Mouse (Mus musculus) left cerebral cortex, postnatal 25 days (tissue): ENCODE measurements around the gene Myo9a. TPM values are rescaled to one million over a fixed set of nuclear protein-coding genes. Genes with fewer than 3 reads are reported as not detected.
A peak's percentile ranks its signal among the peaks of the same experiment; 100 is the strongest.
"Not testable (repeated sequence)": the region's sequence is repeated elsewhere in the genome, so short reads cannot be mapped to it uniquely, and the experiment has no call there.

Experiments
- DNase-seq, 2 experiments: peaks; one replicate each; pipeline ENCODE4 v3.0.0; 2022; ENCODE audit warnings: low spot score in 2 of 2, mixed read lengths in 1 of 2
- intact Hi-C: fragments of 180-260 bp; cut with DNase I; formaldehyde crosslinking; loops from one replicate; pipeline ENCODE4 v1.15.1; 2025
- total RNA-seq, 2 experiments: library from RNA; stranded (reverse); gene quantifications; 2 replicates each; pipeline ENCODE4 v1.2.3; 2021

Gene Myo9a
- total RNA-seq, 2 experiments from 2014 or later, result 71.6 to 73.8 TPM

- intact Hi-C loops, result no loop called here
- DNase-seq, result peak in 1 of 2 experiments; percentile 52
Measured at GRCm38 (mm10) chr9:59748969-59749368, 1.7 kb upstream of the Myo9a start.

GRCm38 (mm10) chr9:59749581-59750265, 973 bp upstream of the Myo9a start:
- no peak for DNase-seq
- intact Hi-C loops, result loop anchor here (2.0 to 5.0 kb wide), 3 partner anchors 57 to 132 kb away; partner anchors contain the start of genes Parp6 and Pkm

GRCm38 (mm10) chr9:59751066-59751581, 428 bp downstream of the Myo9a start:
- intact Hi-C loops, result loop anchor here (2.0 to 5.0 kb wide), 3 partner anchors 59 to 134 kb away; partner anchors contain the start of genes Parp6 and Pkm
- peak; percentile 75 to 78 for DNase-seq

GRCm38 (mm10) chr9:59751966-59752365, 1.3 kb downstream of the Myo9a start:
- no peak for DNase-seq
- intact Hi-C loops, result loop anchor here (2.0 to 5.0 kb wide), 3 partner anchors 60 to 135 kb away; partner anchors contain the start of genes Parp6 and Pkm

- intact Hi-C loops, result no loop called here
- no peak for DNase-seq
Measured at GRCm38 (mm10) chr9:59755199-59755598, 4.5 kb downstream of the Myo9a start.

GRCm38 (mm10) chr9:59757016-59757415, 6.3 kb downstream of the Myo9a start:
- DNase-seq, intact Hi-C loops: not testable (repeated sequence)

GRCm38 (mm10) chr9:59760515-59760914, 9.8 kb downstream of the Myo9a start:
- intact Hi-C loops, result loop anchor here (5.0 kb wide), 1 partner anchor 38 kb away; no protein-coding TSS in a partner anchor
- DNase-seq, result no peak

- intact Hi-C loops, DNase-seq: not testable (repeated sequence)
Measured at GRCm38 (mm10) chr9:59766966-59767461, 16.3 kb downstream of the Myo9a start.

- intact Hi-C loops, DNase-seq: not testable (repeated sequence)
Measured at GRCm38 (mm10) chr9:59806046-59806774, 55.5 kb downstream of the Myo9a start.

- peak in 1 of 2 experiments; percentile 25 for DNase-seq
- intact Hi-C loops, result no loop called here
Measured at GRCm38 (mm10) chr9:59884551-59884950, 133.9 kb downstream of the Myo9a start.

GRCm38 (mm10) chr9:59903382-59903781, 152.7 kb downstream of the Myo9a start:
- intact Hi-C loops, result no loop called here
- no peak for DNase-seq

- DNase-seq, result no peak
- intact Hi-C loops, result no loop called here
Measured at GRCm38 (mm10) chr9:59914761-59915160, 164.1 kb downstream of the Myo9a start.

GRCm38 (mm10) chr9:59930248-59930647, 179.6 kb downstream of the Myo9a start:
- DNase-seq, result peak in 1 of 2 experiments; percentile 11
- intact Hi-C loops, result no loop called here

GRCm38 (mm10) chr9:59935866-59936265, 185.2 kb downstream of the Myo9a start:
- intact Hi-C loops, DNase-seq: not testable (repeated sequence)

GRCm38 (mm10) chr9:59938529-59938928, 187.8 kb downstream of the Myo9a start:
- no peak for DNase-seq
- intact Hi-C loops, result no loop called here

GRCm38 (mm10) chr9:59939691-59940090, 189.0 kb downstream of the Myo9a start:
- intact Hi-C loops, result no loop called here
- no peak for DNase-seq

GRCm38 (mm10) chr9:59940913-59941884, 190.5 kb downstream of the Myo9a start:
- no peak for DNase-seq
- intact Hi-C loops, result no loop called here

- intact Hi-C loops, result no loop called here
- DNase-seq, result no peak
Measured at GRCm38 (mm10) chr9:59941885-59942350, 191.2 kb downstream of the Myo9a start.

- DNase-seq, result no peak
- intact Hi-C loops, result no loop called here
Measured at GRCm38 (mm10) chr9:59942501-59943085, 191.9 kb downstream of the Myo9a start.
